Mouse (Mus musculus): ENCODE measurements around the gene Uap1l1.

Uap1l1 gene

DNA sequence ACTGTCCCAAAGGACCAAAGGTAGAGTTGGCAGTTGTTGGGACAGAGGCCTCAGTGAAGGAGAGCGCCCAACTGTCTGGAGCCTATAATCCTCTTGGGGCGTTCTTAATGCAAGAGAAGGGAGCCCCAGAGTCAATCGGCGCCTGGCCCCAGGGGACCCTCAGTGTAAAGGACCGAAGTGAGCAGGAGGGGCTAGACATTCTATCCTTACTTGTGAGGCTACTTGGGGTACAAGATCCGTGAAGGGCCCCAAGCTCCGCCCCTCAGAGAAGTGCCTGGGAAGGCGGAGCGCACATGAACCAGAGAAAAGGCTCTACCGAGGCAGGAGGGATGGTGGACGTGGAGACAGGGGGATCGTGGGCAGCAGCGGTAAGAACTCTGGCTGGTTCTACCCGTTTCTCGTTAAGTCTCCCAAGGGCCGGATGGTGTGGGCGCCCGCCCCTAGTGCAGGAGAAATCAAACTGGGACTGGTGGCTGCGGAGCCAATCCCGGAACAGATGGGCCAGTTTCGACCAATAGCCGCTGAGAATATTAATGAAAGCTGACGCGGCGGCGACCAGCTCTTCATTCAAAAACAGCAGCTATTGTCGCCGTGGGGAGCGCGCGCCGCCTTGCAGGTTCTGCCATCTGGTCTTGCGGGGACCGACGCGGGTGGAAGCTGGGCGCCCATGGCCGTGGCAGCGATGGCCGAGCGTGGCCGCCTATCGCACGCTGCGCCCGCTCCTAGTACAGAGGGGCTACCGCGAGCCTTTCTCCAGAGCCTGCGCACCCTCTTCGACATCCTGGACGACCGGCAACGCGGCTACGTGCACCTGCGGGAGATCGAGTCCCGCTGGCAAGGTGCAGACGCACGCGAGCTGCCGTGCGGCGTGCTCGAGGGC, 6.5 kb upstream of the Uap1l1 start, which contains the start of gene Sapcd2:
Gene Sapcd2, plus strand, starts transcription at position 558 of the 880 bp plus-strand sequence.
- DNase-seq (ENCODE audit: low spot score in 2 of 2): peak; percentile 85 to 86

DNA sequence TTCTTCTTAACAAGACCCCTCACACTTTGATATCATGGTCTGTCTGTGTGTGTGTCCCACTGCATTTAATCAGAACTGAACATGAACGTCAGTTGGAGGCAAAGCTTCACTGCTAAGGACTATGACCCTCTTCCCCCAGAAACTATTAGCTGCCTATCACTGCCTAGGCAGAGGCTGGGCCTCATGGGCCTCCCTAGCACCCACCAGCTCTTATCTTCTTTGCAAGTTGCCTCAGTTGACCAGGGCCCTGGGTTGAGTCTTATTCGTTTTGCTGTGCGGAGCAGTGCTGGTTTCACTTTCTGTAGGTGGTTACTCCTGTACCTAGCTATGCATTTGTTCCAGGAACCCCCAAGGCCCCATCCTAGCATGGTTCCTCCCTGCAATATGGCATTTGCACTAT, 4.5 kb upstream of the Uap1l1 start:
- DNase-seq (ENCODE audit: low spot score in 2 of 2): no peak

DNA sequence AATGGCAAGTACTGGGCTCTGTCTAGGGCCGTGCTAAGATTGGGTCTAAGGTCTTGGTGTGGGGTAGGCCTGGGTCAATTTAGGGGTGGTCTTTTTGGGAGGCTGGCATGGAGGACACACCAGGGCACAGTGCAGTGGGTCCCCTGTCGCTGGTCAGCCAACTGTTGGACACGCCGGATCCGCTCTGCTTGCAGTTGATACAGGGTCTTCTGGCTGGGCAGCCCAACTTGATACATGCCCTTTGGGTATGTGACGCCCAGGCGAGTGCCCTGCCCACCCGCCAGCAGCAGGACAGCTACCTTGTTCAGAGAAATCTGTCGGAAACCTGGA, 756 bp downstream of the Uap1l1 start:
- DNase-seq (ENCODE audit: low spot score in 2 of 2): no peak

DNA sequence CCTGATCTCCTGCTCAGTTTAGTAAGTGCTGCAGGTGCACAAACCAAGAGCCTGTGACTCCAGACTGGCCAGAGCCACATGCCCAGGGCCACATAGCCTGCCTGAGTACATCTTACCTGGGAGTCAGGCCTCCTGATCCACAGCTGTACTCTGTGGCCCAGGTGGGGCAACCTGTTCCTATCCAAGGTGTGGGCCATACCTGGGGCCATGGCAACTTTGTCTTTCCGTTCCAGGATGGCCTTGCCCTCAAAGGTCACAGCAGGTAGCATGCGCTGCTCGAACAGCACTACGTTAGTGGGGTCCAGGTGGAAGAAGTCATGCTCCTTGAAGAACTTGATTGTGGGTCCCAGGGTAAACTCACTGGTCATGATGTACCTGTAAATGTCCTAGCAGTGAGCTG, 1.2 kb downstream of the Uap1l1 start:
- DNase-seq (ENCODE audit: low spot score in 2 of 2): no peak

DNA sequence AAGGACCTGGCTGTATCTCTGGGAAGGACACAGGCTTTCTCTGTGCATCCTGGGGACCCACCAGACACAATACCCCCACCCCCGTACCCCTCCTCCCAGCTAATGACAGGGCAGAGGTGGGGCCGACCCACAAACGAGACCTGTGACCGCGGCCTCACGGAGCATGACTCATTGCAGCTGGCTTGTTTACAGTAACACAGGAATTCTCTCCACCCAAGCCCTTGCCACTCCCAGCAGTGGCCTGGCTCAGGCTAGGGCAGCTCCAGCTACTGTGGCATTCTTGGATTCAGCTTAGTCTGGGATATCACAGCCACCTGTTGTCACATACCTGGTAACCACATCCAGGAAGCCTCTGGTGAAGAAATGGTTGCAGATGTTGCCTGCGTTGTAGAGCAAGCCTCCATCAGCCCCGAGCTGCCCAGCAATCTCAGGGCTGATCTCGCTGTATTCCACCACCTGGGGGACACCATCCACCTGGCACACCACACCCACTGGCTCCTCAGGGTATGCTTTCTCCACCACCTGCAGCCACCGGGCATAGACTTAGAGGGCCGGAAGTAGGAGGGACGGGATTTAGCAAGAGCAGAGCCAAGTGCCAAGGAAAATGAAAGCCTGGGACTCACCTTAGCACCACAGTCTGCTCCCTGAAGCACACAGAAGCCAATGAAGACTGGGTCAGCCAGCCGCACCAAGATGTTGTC, 1.9 kb downstream of the Uap1l1 start:
- no peak for DNase-seq (ENCODE audit: low spot score in 2 of 2)

DNA sequence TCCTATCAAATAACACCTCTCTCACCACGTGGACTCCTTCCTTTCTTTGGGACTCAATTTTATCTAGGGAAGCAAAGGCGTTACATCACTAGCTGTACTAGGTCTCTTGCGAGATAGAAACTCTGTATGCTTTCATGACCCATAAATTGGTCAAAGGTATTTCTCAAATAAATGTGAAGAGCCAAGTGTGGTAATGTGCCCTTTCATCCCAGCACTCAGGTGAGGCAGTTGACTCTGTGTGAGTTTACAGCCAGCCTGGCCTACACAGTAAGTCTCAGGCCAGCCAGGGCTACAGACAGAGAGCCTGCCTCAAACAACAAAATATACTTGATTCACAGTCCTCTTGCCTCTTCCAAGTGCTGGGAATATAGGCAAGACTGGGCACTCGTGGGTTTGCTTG, 5.6 kb downstream of the Uap1l1 start:
- no peak for DNase-seq (ENCODE audit: low spot score in 2 of 2)

DNA sequence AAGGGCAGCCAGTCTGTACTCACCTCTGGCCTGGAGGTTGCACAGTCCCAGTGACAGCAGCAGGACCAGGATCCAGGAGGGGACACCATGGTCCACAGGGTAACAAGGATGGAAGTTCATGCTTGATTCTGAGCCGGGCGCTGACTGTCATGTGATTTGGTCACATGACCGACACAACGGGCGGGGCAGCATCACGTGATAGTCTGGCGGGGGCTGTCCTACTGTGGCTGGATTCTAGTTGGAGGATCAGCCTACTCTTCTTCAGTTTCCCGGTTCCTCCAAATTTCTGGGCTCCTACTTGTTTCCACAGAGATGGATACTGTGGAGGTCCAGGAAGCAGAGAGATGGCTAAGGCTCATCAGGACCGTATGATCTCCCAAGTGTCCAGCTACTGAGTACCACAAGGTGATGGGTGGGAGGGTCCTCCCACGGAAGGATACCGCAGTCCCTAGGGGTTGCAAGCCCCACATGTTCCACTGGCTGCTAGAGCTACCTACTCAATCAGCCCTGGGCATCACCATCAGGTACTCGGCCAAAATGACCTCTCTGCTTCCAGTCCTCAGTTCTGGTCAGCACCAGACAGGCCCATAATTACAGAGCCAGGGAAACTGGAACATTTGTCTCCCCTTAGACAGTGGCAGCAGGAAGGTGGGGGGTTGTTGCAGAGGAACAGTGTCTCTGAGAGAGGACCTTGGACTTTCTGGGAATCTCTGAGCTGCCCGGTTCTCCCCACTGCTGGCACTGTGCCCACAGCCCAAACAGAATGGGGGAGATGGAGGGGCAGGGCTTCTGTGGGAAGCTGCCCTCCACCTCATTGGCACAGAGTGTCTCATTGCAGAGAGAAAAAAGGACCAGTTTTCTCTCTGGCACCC, 9.0 kb downstream of the Uap1l1 start, which contains the start of gene Dpp7:
Gene Dpp7, minus strand, starts transcription at position 152 of the 872 bp plus-strand sequence.
- peak; percentile 76 to 82 for DNase-seq (ENCODE audit: low spot score in 2 of 2)

DNA sequence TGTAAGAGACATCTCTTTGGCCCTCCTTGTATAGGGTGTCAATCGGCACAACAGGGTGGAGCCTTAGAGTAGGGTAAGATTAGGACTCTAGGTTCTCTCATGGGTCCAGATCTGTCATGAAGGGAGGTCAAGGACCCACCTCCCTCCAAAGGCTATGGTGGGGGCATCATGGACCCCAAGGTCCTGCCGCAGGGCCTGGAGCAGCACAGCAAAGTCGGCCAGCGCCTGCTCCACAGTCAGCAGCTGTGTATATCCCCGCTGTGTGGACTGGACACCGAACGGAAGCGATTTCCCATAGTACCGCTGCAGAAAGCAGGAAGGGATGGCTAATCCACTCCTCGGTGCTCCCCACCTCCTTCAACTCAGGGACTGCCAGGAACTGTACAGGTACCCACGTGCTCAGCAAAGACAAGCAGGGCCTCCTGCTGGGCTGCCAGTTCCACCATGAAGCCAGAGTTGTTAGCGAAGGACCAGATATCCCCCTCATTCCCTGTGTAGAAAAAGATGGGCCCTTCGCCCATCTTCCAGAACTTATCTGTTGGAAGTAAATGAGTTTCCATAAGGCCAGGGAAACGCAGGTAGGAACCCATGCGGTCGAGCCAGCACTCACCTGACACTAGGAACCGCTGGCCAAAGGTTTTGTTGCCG, 9.9 kb downstream of the Uap1l1 start:
- no peak for DNase-seq (ENCODE audit: low spot score in 2 of 2)

DNA sequence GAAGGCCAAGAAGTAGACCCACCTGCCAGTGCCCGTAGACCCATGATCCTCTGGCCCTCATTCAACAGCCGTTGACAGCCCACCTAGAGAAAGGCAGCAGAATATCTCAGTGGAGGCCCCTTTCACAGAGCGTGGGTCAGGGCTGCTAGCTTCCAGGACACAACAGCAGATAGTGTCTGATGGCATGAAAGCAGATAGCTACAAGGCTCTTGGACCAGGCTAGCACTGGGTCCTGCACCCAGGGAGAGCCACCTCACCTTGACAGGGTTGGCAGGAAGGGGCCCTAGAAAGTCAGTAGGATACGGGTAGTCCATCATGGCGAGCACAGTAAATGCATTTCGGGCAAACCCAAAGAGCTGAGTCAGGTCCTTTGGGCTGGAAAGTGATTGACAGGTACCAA, 11.3 kb downstream of the Uap1l1 start:
- DNase-seq (ENCODE audit: low spot score in 2 of 2): no peak

DNA sequence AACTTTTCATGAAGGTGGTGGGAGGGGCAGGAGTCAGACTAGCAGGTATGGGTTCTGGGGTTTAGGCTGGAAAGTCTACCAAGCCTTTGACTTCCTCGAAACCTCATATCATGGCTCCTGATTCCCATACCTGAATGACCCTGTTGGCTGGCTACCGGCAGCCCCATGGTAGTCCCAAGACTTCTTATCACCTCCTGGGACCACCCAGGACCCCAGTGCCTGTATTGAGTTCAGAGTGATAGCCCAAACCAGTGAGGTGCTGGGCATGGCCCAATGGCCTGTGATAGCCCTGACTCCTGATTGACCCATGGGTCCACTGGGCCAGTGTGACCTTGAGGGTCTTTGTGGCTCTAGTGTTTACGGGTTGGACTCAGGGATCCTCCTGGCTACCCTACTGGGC, 14.8 kb downstream of the Uap1l1 start:
- no peak for DNase-seq (ENCODE audit: low spot score in 2 of 2)

DNA sequence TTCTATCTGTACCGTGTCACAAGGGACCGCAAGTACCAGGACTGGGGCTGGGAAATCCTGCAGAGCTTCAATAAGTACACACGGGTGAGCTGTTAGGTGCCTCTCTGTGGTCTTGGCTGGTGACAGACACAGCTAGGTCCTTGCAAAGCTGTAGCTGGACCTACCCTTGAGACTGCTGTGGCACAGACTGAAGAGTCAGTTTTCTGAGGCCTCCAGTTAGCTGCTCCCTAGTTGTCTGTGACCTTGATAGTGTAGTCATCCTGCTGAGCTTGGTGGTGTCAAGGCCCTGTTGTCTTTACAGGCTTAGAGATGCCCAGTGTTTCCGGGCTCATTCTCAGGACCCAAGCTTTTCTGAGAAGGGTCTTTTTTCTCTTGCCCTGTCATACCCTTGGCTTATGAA, 16.0 kb downstream of the Uap1l1 start:
- no peak for DNase-seq (ENCODE audit: low spot score in 2 of 2)

DNA sequence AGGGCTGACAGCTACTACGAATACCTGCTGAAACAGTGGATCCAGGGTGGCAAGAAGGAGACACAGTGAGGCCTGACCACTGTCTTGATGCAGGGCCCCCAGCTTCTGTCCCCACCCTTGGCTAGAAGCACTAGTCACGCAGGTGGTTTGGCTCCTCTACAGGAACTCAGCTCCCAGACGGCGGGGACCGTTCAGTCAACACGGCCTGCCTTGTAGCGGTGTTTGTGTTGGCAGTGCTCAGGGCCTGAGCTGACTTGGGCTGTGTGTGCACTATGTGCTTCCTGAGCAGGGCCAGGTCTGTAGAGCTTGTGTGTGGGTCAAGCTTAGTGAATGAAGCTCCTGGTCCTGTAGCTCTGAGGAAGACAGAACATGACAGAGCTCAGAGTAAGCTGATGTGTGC, 17.3 kb downstream of the Uap1l1 start:
- no peak for DNase-seq (ENCODE audit: low spot score in 2 of 2)

DNA sequence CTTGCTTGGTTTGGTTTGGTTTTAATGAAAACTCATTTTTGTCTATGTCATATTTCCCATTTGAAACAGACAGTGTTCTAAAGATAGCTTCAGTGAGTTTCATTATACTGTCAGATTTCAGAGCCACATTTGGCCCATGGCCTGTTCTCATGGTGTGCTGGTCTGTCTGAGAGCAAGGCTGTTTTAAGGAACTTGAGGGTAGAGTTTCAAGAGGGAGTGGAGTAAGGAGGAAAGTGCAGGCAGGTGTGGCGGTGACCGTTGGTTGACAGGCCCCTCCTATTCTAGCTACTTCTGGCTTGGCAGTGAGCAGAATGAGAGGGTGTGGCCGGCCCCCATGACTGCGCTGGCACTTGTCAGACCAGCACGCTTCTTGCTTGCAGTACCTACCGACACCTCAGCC, 27.2 kb downstream of the Uap1l1 start:
- DNase-seq (ENCODE audit: low spot score in 2 of 2): no peak

DNA sequence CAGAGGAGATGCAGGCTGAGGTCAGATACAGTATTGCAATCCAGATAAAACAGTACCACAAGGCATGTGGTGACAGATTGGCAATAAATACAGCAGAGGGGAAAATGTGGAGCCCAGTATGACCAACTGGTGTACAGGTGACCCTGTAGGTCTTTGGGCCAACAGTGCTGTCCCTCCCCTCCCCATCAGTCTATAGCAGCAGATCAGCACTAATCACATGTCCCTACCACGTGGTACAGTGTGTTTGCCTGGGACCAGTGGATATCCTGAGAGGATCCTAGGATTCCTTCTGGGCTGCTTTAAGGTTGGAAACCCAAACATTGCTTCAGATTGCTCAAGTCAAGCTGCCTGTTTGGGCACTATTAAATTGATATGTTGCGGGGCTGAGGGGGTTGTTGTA, 31.9 kb downstream of the Uap1l1 start:
- no peak for DNase-seq (ENCODE audit: low spot score in 2 of 2)

DNA sequence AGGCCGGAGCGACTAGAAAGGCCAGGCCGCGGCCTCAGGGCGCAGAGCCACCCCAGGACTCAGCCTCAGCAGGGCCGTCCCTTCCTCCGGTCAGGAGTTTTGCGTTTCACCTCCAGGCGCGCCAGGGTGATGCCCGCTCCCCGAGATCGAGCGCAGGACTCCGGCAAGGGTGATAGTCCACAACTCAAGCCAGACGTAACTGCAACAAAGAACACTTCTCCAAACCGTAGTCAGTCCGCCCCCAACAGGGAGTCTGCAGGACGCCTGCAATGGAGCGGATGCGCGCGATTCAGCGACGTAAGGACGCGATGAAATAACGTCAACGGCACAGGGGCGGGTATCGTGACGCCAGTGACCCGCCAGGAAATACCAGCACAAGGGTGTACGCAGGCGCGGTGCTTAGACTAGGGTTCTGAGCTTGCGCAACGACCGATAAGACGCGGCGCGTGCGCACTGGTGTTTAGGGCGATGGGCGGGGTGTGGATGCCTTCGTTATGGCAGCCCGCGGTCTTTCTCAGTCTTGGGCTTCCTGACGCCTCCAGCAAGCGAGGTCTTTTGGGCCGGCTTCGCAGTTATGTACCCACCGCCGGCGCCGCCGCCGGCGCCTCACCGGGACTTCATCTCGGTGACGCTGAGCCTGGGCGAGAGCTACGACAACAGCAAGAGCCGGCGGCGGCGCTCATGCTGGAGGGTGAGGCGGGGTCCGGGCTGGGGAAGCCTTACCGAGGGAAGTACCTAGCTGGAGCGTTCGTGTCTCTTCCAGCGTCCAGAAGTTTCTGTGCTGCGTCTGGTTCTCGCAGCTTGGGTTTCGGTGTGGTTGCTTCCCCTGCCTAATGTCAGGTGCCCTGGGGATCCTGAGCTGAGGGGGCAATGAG, 33.0 kb downstream of the Uap1l1 start, which contains the start of gene Man1b1:
Gene Man1b1, plus strand, starts transcription at position 53 of the 875 bp plus-strand sequence.
- peak; percentile 98 to 99 for DNase-seq (ENCODE audit: low spot score in 2 of 2)

DNA sequence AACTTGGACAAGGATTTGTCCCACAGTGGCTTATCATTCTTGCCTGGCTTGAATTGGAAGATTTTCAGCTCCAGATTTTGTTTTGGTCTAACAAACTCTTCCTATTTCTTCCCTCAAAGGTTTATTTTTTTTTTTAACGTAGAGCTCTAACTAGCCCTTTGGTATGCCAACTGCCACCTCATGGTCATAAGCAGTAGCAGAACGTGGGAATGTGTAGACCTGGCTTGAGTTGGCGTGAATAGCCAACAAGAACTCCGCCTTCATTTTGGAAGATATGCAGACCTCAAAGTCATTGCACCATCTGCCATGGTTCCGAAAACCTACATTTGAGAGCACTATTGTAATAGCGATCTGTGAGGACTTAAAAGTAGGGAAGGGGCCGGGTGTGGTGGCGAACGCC, 34.0 kb downstream of the Uap1l1 start:
- DNase-seq (ENCODE audit: low spot score in 2 of 2): no peak

DNA sequence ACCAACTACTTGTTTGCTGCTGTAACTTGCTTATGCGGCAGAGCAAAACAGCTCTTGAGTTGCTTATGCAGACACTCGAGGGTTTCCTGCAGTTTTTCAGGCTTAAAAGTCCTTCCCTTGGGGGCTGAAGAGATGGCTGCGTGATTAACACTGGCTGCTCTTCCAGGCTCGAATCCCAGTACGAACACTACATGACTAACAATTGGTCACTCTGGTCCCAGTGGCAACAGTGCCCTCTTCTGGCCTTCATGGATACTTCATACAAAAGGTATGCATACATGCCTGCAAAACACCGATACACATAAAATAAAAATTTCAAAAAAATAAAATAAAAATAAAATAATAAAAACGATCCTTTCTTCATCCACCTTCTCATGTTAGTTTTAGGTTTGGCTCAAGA, 37.0 kb downstream of the Uap1l1 start:
- no peak for DNase-seq (ENCODE audit: low spot score in 2 of 2)

DNA sequence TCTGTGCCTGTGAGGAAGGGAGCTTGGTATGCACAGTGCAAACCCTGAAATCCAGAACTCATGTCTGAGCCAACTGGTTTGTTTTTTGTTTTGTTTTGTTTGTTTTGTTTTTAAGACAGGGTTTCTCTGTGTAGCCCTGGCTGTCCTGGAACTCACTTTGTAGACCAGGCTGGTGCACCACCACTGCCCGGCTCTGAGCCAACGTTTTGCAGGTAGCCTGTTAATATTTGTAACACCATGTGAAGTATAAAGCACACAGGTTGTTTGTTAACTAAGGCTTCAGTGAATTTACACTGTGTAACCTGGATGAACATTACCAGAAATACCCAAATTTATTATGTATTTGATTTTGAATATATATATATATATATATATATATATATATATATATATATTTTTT, 39.4 kb downstream of the Uap1l1 start:
- no peak for DNase-seq (ENCODE audit: low spot score in 2 of 2)

DNA sequence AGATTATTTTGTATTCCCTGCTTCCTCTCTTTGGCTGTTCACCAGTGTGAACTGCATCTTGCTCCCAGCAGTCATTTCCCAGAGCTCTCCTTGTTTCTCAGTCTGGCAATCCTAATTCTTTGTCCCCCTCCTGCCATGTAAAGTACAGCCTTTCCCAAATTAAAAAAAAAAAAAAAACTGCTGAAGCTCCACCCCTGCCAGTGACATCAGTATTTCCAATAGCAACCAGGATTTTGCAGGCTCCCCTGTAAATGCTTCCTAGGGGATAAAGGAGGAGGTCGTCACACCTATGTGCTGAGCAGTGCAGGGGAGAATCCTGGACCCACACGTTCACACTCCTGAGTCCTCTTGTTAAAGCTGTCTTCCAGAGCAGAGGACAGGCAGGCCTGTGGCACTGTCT, 45.4 kb downstream of the Uap1l1 start:
- no peak for DNase-seq (ENCODE audit: low spot score in 2 of 2)

DNA sequence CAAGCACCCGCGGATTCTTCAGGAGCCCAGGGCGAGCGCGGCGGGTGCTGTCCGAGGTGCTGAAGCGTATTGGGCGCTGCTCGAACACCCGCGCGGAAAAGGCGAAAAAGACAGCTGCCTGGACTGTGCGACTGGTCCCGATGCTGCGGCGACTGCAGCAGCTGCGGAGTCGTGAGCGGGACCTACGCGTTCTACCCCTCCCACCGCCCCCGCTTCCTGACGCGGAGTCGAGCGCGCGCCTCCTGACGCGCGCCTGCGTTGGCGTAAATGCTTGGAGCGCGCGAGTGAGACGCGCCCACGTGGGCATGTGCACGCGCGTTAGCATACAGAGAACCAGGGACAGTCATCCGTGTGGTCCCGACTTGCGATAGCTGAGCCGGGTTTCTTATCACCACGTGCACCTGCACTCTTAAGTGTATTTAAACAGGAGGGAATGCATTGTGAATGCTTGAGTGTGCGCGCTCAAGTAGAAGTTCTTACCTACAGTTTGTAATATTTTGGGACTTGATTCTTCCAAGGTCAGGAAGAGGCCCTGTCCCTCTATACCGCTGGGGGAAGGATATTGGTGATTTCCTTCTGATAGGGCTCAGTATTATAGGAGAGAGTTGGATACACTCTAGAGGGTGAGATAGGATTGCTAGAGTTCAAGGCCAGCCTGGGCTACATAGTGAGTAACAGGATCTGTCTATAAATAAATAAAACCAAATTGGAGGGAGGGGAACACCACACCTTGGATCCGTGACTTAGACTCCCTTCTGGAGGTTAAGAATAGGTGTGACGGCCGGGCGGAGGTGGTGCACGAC, 46.3 kb downstream of the Uap1l1 start, which contains the start of gene Grin1:
Gene Grin1, minus strand, starts transcription at position 217 of the 803 bp plus-strand sequence.
- DNase-seq (ENCODE audit: low spot score in 2 of 2): peak; percentile 86 to 87
